Mouse (Mus musculus): ENCODE measurements at regions not wholly inside any gene's neighbourhood (a gene's known extent, or its start where the extent isn't known, plus 50 kb on each side); places are given as distances from the start of the nearest gene placed in this dataset.

DNA sequence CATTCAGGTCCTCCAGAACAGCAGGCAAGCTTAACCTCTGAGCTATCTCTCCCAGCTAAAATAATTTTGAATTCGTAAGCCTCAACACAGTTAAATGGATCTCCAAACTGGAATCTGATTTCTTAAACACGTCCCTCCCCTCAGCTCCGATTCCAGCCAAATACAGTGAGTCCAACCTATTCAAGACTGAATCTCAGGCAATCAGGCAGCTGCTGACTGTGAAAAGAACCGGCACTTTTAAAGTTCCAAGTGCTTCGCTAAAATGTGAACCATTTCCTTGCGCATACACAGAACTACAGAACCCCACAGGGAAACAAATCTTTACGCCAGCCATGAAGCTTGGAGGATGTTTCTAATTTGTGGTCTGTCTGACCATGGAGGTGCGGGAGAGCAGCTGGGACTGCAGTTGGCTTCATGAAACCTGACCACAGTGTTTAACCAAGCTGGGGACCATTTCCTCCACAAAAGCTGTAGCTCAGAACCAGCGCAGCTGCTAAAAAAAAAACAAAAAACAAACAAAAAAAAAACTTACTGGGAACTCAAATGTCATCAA lies 160.1 kb upstream of the Chd6 start:
- TF ChIP-seq CTCF (IDR thresholded peaks at IDR 0.05; ENCODE audit: low read depth, low read length) = no peak
- TF ChIP-seq POLR2A (IDR thresholded peaks at IDR 0.05; ENCODE audit: extremely low read depth, insufficient read depth, low read length) = no peak
